Mouse (Mus musculus): ENCODE data around the gene Foxn3.

DNA sequence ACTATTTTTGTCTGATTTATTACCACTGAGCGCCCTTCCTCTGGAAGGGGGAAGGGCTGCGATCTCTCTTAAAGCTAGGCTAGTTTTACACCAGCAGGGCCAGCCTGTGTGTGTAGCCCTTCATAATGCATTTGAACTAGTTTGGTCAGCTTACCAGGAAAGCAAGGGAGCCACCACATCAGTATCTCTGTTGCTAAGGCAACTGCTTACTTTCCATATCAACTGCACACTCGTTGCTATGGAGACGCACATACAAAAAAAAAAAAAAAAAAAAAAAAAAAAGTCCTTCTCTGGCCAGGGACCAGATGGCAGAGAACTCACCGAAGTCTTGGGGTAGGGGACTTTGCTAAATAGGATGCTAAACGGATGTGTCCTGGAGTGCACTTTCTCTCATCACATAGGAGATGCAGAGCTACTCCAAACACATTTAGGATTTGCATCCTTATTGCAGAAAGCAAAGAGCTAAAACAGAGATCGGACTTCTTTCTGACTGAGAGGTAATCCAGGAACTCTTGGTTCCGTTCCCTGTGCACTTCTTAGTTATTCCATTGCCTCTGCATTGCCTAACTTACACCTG lies 187.4 kb downstream of the Foxn3 start:
- TF ChIP-seq CTCF (IDR thresholded peaks at IDR 0.05; ENCODE audit: borderline replicate concordance, insufficient read depth, low read depth, low read length) (no peak), POLR2A (IDR thresholded peaks at IDR 0.05; ENCODE audit: borderline replicate concordance, insufficient read depth, low read length) (no peak)

All from cerebellum, adult 2 months (tissue).